Mouse (Mus musculus): ENCODE data around the gene Tmem255b. TPM values are rescaled to one million over a fixed set of nuclear protein-coding genes. Genes with fewer than 3 reads are reported as not detected.

Tmem255b gene
- total RNA-seq, 1 experiment from 2014 or later = not detected

DNA sequence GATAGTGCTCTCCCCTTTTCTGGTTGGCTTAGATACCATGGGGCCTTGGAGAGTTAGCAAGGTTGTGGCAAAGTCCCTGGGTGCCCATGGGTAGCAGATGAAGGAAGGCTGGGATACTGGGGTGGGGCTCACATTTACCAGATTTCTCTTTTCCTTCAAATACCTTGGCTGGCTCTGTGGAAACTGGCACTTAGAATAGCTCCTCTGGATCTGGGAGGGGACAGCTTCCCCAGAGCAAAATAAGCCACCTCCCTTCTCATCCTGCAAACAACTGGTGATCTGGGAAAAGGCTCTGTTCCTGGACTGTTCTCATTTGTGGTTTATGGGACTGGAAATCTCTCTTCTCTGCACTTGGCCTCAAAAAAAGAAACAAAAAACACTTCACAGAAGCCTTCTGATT, 4.1 kb upstream of the Tmem255b start:
- ATAC-seq (replicated peaks in 1 of 2; ENCODE audit: insufficient read depth in 1 of 2, low FRiP score in 2 of 2, low TSS enrichment in 1 of 2, low read depth in 1 of 2, poor library complexity in 2 of 2, severe bottlenecking in 2 of 2) = no peak

DNA sequence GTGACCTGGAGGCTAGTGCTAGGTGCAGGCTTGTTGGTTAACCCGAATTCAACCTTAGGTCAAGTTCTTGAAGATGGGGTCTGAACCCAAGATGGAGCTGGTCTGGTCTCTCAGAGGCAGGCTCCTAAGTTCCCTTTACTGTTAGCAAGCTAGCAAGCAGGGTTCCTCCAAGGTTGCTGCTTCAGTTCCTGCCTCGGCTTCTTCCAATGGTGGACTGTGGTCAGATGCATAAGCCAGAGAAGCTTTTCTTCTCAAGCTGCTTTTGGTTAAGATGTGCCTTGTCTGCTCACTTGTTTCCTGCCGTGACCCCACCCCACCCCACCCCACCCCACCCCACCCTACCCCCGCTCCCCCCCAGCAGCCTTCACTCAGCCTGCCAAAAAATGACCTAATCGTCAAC, 1.9 kb upstream of the Tmem255b start:
- ATAC-seq (replicated peaks in 1 of 2; ENCODE audit: insufficient read depth in 1 of 2, low FRiP score in 2 of 2, low TSS enrichment in 1 of 2, low read depth in 1 of 2, poor library complexity in 2 of 2, severe bottlenecking in 2 of 2) = peak; percentile 41 to 54; a peak in 2 of 4 replicates

DNA sequence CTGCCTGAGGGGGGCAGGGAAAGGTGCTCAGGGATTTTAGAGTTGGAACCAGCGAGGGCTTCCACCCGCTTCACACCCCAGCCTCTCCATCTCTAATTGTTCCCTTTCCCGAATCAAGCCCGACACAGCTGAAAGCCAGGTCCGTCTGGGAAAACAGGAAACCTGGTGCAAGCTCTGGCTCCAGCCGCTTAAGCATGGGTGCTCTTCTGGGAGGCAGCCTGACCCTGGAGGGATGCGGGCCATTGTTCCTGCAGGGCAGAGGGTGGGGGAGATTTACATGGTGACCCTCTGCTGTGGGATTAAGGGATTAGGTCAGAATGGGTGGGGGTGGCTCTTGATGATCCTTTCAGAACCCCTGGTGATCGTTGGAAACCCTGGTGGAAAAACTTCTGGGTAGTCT, 1.1 kb downstream of the Tmem255b start:
- no peak for ATAC-seq (replicated peaks in 1 of 2; ENCODE audit: insufficient read depth in 1 of 2, low FRiP score in 2 of 2, low TSS enrichment in 1 of 2, low read depth in 1 of 2, poor library complexity in 2 of 2, severe bottlenecking in 2 of 2)

DNA sequence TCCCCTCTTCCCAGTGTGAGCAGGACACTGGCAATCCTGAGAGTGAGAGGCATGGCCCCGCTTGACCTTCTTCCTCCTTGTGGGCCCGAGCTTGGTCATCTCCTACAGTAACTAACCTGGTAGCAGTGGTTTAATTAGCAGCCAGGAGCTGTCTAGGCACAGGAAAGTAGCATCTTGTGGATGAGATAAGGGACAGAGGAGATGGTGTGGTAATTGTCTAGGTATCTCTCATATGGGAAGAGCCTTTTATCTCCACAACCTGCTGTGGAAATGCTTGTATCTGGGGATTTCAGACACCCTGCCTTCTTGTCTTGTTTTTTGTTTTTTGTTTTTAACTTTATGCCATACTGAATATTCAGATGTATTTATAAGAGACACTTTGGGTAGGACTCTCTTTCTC, 2.5 kb downstream of the Tmem255b start:
- ATAC-seq (replicated peaks in 1 of 2; ENCODE audit: insufficient read depth in 1 of 2, low FRiP score in 2 of 2, low TSS enrichment in 1 of 2, low read depth in 1 of 2, poor library complexity in 2 of 2, severe bottlenecking in 2 of 2) = no peak

DNA sequence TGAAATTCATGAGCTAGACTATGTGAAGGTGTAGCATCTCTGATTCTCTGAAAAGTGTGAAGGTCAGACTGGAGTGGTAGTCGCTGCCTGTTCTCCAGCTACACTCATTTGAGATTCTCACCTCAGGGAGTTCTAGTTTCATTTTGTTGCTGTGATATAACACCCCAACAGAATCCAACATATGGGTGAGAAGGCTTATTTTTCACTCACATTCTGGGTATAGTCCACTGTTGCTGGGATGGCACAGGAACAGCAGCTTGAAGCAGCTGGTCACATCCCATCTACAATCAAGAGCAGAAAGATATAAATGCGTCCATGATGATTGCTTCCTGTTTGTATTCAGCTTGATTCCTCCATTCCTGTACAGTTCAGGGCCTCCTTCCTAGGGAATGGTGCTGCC, 7.2 kb downstream of the Tmem255b start:
- ATAC-seq (replicated peaks in 1 of 2; ENCODE audit: insufficient read depth in 1 of 2, low FRiP score in 2 of 2, low TSS enrichment in 1 of 2, low read depth in 1 of 2, poor library complexity in 2 of 2, severe bottlenecking in 2 of 2) = no peak

DNA sequence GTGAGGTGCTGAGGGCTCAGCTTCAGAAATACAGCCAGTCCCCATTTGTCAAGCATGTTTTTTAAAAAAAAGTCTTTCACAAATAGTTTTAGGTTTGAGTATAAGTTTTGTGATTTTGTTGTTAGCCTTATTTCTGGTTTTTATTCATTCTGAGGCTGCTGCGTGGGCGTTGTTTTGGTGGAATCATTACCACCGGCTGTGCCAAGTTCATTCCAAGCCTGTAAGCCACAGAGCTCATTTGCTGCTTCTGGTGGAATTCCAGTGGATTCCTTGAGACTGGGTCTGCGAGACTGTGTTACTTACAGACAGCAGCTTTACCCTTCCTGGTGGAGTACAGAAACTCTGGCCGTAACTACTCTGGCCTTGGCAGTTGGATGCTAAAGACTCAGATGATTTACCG, 11.5 kb downstream of the Tmem255b start:
- ATAC-seq (replicated peaks in 1 of 2; ENCODE audit: insufficient read depth in 1 of 2, low FRiP score in 2 of 2, low TSS enrichment in 1 of 2, low read depth in 1 of 2, poor library complexity in 2 of 2, severe bottlenecking in 2 of 2) = no peak

DNA sequence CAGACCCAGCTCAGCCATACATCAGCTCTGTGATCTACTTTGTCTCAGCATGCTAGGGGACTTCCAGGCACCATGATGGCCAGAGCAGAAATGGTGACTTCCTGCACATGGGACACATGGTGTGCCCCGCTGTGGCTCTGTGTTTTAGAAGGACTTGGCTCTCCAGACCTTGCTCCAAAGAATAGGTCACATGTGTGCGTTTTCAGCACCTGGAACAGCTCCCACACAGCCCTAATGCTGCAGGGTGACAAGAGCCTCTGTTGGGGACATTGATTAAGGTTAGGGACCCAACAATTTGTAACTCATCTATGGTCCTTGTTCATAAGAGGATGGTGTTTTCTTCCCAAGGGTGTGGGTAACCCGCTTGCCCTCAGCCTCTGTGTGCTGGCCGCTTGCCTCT, 13.2 kb downstream of the Tmem255b start:
- peak; percentile 56 to 75 for ATAC-seq (replicated peaks in 1 of 2; ENCODE audit: insufficient read depth in 1 of 2, low FRiP score in 2 of 2, low TSS enrichment in 1 of 2, low read depth in 1 of 2, poor library complexity in 2 of 2, severe bottlenecking in 2 of 2)

DNA sequence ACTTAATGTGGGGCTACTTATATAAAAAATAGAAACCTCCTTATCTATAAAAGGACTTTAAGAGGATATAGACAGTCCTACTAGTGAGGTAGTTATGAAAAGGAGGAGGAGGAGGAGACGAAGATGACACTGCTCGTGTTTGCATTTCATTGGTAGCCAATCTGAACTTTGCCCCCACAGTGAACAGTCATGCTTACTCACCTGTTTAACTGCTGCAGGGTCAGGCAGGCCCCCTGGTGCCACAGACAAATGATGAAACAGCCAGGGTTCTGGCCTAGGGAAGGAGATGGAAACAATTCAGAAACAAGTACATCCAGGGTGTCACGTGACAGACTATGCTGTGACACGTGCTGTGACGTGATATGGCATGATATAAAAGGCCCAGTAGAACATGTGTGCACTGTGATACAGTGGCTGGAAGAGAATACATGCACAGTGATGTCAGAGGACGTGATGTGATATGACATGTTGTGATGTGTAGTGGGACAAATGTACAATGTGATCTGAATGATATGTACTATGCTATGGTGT, 16.8 kb downstream of the Tmem255b start:
- ATAC-seq (replicated peaks in 1 of 2; ENCODE audit: insufficient read depth in 1 of 2, low FRiP score in 2 of 2, low TSS enrichment in 1 of 2, low read depth in 1 of 2, poor library complexity in 2 of 2, severe bottlenecking in 2 of 2) = no peak

DNA sequence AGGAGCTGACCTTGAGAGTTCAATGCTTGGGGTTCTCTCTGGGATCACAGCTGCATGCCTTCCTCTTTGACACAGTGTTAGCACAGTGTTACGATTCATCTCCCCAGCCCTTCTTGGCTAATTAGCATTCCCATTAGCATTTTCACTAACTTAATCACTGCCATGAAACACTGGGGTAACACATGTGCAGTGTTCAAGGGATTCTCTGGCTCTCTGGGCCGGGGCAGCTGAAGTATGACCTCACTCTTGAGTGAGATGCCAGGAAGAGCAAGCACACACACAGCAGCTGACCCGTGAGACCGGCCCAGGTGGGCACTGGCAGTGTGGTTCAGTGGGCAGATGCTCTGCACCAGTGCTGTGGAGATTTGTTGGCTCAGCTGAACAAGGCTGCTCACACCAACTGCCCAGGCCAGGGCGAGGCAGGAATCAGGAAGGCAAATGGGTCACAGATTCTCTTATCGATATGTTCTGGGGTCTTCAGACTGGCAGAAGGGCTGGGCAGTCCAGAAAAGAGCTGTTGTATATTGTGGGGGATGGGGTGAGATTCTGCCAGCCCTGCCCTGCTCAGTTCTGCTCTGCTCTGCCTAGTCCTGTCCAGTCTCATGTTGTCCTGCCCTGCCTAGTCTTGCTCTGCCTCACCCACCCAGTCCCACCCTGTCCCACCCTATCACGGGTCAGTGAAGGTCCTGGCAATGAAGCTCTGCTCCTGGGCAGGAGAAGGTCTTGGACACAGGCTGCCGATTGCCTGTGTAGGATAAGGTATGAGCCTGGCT, 19.5 kb downstream of the Tmem255b start:
- ATAC-seq (replicated peaks in 1 of 2; ENCODE audit: insufficient read depth in 1 of 2, low FRiP score in 2 of 2, low TSS enrichment in 1 of 2, low read depth in 1 of 2, poor library complexity in 2 of 2, severe bottlenecking in 2 of 2) = no peak

DNA sequence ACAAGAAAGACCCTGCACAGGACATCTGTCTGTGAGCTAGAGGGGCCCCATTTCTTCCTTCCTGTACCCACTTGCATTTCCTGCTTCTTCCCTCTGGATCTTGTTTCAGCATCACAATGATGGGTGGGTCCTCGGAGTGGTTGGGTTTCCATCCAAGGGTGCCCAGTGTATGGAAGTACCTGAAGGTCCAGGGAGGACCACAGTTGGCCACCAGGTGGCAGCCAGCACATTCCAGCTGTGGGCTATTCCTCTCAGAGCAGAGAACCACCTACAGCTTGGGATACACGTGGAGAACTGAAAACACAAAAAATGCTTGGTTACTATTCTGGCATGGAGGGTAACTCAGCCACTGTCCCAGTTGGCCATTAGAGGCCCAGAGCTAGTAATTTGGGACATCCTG, 20.3 kb downstream of the Tmem255b start:
- ATAC-seq (replicated peaks in 1 of 2; ENCODE audit: insufficient read depth in 1 of 2, low FRiP score in 2 of 2, low TSS enrichment in 1 of 2, low read depth in 1 of 2, poor library complexity in 2 of 2, severe bottlenecking in 2 of 2) = peak; percentile 60; a peak in 2 of 4 replicates

DNA sequence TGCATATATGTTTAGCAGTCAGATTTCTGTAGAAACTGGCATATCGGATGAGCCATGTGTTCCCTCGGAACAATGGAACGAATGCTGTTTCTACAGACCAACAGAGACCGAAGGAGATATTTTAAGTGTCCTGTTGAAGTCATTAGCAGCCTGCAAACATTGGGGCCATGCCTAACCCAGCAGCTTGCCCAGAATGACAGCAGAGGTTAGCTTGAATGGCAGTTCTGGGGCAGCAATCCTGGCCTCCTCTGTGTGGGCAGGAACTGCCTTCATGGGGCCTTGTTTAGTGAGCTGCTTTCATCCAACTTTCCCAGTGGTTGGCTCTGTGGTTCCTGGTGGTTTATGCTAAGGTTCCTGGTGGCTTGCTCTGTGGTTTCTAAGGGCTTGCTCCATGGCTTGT, 24.4 kb downstream of the Tmem255b start:
- ATAC-seq (replicated peaks in 1 of 2; ENCODE audit: insufficient read depth in 1 of 2, low FRiP score in 2 of 2, low TSS enrichment in 1 of 2, low read depth in 1 of 2, poor library complexity in 2 of 2, severe bottlenecking in 2 of 2) = no peak

DNA sequence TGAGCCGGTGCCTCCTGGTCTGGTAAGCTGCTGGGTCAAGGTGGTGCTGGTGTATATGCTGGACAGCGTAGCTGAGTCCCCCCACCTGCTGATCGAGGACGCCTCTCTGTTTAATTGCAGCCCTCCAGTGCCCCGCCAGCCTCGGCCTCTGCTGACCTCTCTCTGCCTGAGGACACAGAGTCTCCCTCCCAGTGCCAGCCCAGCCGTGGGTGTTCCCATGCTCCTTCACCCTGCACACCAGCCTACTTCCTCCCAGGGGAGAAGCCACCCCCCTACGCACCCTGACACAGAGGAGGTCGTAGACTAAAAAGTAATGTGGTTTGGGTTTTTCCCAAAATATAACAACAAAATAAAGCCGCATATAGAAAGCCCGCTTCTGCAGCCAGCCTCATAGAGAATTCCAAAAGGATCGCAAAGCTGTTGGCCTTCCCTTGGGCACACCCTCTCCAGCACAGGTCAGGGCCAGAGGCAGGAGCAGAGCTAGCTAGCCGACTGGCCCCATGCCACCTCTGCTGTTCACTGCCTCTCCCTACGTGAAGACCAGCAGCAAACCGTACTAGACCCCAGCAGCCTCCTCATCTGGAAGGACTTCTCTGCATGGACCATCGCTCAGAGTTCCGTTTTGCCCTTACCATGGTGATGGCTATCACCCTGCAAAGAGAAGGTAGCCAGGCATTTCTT, 26.2 kb downstream of the Tmem255b start:
- ATAC-seq (replicated peaks in 1 of 2; ENCODE audit: insufficient read depth in 1 of 2, low FRiP score in 2 of 2, low TSS enrichment in 1 of 2, low read depth in 1 of 2, poor library complexity in 2 of 2, severe bottlenecking in 2 of 2) = no peak

DNA sequence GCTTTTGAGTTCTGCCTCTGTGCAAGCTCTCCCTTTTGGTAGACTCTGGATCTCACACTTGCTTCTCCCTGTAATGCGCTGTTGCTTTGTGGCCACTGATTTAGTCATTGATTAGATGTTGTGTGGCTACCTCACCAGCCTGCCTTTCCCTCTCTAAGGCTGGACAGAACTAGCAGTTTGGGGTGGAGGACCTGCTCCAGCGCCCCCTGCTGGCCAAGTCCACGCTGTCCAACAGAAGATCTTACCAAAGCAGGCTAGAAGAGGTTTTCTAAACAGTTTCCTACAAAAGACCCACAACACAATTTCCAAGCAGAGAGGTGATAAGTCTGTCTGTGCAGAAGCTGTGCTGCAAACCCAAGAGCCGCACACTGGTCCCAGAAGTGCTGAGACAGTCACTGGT, 26.9 kb downstream of the Tmem255b start:
- ATAC-seq (replicated peaks in 1 of 2; ENCODE audit: insufficient read depth in 1 of 2, low FRiP score in 2 of 2, low TSS enrichment in 1 of 2, low read depth in 1 of 2, poor library complexity in 2 of 2, severe bottlenecking in 2 of 2) = peak; percentile 63 to 74; a peak in 3 of 4 replicates

DNA sequence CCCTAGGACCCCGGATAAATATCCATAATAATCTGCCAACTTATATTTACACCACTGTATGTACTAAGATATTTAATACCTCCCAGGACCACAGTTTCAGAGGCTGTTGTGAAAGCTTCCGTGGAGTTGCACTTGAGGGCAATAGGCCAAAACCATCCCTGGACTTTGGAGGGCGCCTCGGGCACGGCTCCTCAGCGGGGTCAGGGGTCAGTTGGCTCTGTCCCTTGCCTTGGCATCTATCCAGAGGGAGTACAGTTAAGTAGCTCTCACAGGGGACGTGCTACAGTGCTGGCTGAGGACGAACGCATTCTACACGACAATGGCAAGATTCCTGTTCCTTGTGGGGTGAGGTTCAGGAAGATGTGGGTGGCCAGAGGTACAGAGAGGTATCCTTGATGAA, 27.4 kb downstream of the Tmem255b start:
- ATAC-seq (replicated peaks in 1 of 2; ENCODE audit: insufficient read depth in 1 of 2, low FRiP score in 2 of 2, low TSS enrichment in 1 of 2, low read depth in 1 of 2, poor library complexity in 2 of 2, severe bottlenecking in 2 of 2) = no peak

DNA sequence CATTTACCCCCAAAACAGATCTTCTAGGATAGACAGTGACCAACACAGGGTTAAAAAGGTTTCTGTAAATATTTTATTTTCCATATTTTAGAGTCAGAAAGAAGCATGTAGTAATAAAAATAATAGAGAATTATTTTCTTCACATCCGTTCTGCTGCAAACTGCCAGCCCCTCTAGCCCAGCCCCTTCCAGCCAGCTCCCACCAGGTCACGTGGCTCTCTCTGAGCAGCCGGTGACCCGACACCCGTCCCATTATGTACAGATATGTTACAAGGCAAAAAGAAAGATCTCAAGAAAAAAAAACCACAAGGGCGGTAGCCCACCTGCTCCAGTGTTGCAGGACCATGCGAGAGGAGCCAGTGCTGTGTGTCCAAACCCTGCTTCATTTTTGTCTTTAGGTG, 30.3 kb downstream of the Tmem255b start:
- no peak for ATAC-seq (replicated peaks in 1 of 2; ENCODE audit: insufficient read depth in 1 of 2, low FRiP score in 2 of 2, low TSS enrichment in 1 of 2, low read depth in 1 of 2, poor library complexity in 2 of 2, severe bottlenecking in 2 of 2)

DNA sequence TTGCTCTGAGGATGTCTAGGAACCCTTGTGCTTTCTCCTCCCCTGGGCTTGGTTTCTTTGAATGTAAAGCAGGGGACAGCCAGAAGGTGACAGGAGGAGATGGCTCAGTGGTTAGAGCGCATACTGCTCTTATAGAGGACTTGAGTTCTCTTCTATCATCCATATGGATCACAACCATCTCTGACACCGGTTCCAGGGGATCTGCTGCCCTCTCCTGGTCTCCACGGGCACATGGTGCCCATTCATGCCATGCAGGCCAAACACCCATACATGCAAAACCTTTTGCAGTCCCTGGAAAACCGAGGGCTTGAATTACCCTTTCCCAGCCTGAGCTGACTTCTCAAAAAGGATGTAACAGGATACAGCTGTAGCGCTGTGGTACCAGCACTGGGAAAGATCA, 32.0 kb downstream of the Tmem255b start:
- no peak for ATAC-seq (replicated peaks in 1 of 2; ENCODE audit: insufficient read depth in 1 of 2, low FRiP score in 2 of 2, low TSS enrichment in 1 of 2, low read depth in 1 of 2, poor library complexity in 2 of 2, severe bottlenecking in 2 of 2)

DNA sequence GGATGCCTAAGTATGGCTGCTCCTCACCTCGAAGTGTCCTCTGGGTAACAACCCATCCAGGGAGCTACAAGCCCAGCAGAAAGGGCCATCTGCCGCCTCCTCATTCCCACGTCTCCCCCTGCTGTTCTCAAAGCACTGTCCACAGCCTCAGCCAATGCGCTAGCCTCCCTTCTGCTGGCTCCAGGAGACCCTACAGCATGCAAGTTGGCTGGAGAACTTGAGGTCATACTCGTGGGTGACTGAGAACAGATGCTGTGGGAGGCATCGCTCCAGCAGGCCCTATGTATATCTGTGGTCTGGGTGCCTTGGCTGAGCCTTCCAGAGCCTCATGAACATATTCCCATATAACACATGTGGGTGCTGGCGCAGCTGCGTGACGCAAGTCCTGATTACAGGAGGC, 33.7 kb downstream of the Tmem255b start:
- ATAC-seq (replicated peaks in 1 of 2; ENCODE audit: insufficient read depth in 1 of 2, low FRiP score in 2 of 2, low TSS enrichment in 1 of 2, low read depth in 1 of 2, poor library complexity in 2 of 2, severe bottlenecking in 2 of 2) = no peak

DNA sequence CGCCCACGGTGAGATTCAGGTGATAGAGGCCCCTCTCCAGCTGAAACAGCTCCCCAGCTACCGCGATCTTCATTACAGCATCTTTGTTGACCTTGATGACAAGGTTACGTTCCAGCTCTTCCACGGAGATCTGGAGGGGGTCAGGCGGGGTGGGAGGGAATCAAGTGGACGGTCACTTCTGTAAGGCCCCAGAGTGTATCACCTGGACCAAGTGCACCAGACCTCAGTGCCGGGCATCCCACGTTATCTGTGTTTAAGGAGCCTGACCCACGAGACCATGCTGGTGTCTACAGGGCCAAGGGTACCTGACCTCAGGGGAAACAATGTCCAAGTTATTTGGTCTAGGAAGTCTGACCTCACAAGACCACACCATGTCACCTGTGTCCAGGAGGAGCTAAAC, 36.5 kb downstream of the Tmem255b start:
- no peak for ATAC-seq (replicated peaks in 1 of 2; ENCODE audit: insufficient read depth in 1 of 2, low FRiP score in 2 of 2, low TSS enrichment in 1 of 2, low read depth in 1 of 2, poor library complexity in 2 of 2, severe bottlenecking in 2 of 2)

DNA sequence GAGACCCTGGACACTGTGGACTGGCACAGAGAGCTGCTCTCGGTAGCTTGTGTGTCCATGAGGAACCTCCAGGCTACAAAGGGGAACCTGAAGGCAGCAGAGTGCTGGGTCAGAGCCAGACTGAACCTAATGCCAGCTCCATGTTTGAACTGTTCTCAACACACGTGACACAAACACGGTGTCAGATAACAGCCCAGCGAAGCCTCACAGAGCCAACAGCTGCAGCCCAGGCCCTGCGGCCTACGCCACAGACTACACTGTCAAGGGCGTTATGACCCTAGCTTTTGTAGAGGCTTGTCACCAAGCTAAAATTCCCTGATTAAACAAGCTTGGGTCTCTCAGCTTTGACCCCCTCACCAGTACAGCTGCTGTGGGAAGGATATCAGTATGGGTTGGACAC, 37.3 kb downstream of the Tmem255b start:
- ATAC-seq (replicated peaks in 1 of 2; ENCODE audit: insufficient read depth in 1 of 2, low FRiP score in 2 of 2, low TSS enrichment in 1 of 2, low read depth in 1 of 2, poor library complexity in 2 of 2, severe bottlenecking in 2 of 2) = peak; percentile 71 to 90
